Mouse (Mus musculus): ENCODE data around the gene Vcl.

Vcl gene

DNA sequence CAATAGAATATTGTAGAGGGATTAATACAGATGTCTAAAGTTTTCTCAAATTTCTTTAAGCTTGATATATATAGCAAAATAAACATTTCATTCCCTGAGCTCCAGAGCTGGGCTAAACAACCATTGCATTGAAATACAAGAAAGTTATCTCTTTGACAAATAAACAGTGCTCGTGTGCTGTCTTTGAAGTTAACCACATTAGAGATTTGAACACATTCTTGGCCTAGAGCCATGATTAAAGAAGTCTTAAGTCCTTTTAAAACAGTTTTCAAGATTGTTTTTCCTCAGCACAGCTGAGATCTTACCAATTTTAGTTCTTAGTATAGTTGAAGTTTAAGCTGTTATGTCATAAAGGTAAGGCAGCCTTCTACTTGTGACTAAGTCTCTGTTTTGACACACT, 135.1 kb downstream of the Vcl start:
- no peak for DNase-seq (ENCODE audit: low read depth, low spot score)

GRCm38 (mm10) chr14:21065490-21066162, 136.4 kb downstream of the Vcl start:
- DNase-seq (ENCODE audit: low read depth, low spot score) = peak; percentile 79

DNA sequence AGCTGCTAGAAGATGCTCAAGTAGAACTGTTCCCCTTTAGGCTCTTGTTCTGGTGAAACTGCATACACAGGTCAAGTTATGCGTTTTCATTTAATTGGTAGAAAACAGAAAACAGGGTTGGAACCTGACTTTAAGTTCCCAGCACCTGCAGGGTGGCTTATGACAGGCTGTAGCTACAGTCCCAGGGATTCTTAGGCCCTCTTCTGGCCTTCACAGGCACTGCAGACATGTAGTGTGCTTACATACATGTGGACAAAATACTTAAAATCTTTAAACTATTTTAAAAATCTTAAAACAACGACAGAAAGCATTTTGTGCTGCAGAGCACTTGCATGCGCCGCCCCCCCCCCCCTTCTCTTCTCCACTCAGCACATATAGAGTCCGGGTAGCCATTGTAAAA, 140.4 kb downstream of the Vcl start:
- no peak for DNase-seq (ENCODE audit: low read depth, low spot score)

DNA sequence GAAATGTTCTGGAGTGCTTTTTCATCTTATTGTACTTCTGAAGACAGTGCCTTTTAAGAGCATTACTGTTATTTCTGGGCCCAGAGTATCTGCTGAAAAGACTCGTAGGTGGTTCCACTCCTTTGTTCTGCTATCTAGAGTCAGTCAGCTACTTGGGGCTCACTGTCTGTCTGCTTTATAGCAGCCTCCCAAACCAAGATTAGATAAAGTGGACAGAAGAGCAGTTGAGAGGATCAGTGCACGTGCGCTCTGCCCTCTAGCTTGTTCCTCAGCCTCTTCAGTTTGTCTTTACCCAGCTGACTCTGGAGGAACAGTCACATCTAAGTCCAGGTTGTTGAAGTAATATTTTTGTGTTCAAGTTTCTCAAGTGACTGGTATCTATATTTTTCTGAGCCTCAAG, 144.8 kb downstream of the Vcl start:
- no peak for DNase-seq (ENCODE audit: low read depth, low spot score)

DNA sequence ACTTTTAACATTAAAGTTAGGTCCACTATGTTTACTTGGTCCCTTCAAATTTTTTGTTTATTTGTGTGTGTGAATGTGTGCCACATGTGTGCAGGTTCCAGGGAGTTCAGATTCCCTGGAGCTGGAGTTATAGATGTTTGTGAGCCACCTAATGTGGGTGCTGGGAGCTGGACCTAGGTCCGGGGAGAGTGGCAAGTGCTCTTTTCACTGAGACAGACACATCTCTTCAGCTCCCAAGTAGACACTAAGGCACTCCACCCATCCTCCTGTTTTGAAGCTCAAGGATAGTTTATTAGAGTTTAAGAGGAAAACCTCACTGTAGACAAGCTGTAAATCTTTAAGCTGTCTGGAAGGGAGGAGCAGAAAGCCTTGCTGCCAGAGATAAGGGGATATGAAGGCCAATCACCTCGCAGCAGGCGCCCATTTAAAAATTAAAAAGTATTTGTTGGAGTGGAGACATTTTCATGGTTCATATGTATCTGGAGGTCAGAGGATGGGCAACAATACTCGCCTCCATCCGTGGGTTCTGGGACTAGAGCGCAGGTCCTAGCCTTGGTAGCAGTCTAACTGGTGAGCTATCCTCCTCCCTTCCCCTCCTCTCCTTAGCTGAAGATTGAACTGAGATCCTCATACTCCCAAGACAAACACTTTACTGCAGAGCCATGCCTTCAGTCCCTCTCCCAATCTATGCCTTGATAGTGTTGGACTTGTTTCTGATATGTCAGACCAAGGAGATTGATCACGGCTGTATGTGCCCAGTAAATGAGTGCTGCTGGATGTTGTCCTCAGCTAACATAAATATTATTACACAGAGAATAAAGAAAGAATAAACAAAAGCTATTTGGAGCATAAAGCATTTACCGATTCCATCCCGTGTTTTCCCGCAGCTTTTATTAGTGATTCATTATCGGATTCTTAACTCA, 145.5 kb downstream of the Vcl start:
- DNase-seq (ENCODE audit: low read depth, low spot score) = no peak

DNA sequence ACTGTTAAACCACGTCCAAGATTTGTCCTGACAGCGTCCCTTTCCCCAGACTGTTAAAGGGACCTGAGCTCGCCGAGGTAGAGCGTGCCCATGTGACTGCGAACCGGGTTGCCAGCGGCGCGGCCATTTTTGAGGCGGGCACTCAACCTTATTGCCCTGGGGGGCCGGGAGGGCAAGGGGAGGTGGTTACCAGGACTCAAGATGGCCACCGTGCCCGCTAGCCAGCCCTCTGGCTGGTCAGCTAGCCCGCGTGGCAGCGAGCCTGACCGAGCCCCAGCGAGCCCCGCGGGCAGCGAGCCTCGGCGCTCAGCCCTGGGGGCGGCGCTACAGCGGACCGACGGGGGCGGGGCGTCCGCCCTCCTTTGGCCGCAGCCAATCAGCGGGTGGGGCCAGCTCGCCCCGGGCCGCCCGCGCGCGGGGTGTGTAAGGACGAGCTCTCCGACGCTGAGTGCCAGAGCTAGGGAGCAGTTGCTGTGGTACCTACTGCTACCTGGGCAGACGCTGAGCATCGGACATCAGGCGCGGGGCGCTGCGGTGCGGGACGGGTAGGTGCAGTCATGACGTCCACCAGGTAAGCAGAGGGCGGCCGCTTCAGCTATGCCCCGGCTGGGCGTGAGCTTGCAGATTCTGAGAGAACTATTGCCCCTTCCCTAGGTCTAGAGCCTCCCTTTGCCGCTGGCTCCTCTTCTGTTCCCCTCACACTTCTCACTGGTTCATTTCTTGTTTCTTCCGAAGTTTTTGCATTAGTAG, 146.7 kb downstream of the Vcl start:
- DNase-seq (ENCODE audit: low read depth, low spot score) = peak; percentile 95

DNA sequence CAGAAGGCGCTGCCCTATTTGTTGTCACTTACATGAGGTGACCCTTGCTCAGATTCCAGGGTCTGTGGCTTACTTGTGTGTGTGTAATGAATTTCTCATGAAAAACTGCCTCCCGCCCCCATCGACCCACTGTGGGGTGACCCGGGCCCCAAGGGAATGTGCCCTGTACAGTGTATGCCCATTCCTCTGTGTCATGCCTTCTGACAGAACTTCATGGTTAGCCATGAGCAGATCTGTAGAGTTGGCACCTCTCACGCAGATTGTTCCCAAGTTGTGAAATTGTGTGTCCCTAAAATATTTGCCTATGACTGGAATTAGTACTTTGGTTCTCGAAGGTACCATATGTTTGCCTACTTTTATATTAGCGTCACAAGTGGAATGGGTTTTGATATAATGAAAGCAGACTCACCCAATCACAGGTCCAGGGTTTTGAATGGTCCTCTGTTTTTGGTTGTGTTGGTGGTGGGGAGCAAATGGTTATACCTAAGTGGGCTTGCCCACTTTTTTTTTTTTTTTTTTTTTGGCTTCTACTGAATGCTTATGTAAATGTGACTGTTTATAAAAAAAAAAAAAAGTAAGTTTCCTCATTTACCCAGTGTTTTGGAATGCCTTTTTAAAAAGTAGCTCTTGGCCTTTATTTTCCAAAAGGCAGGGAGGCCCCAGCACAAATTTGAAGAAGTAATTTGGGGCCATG, 147.4 kb downstream of the Vcl start:
- peak; percentile 52 for DNase-seq (ENCODE audit: low read depth, low spot score)

DNA sequence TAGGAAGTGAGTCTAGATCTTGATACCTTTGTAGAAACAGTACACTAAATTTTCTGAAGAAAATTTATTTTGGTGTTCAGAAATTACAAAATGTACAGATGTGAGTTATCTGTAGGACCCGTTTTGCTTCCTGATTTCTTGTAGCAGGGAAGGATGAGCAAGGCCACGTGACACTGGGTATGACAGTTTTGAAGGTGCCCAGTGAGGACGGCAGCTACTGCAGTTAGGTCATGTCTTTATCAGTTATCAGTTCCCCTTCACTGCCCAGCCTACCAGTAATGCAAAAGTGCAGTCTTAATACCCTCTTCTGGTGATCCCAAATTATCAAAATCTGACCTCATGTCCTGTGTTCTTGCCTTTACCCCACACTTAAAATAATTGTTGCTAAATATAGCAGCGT, 148.7 kb downstream of the Vcl start:
- no peak for DNase-seq (ENCODE audit: low read depth, low spot score)

- DNase-seq (ENCODE audit: low read depth, low spot score) = no peak
These were observed 149.3 kb downstream of the Vcl start for GRCm38 (mm10) chr14:21078511-21078910.

DNA sequence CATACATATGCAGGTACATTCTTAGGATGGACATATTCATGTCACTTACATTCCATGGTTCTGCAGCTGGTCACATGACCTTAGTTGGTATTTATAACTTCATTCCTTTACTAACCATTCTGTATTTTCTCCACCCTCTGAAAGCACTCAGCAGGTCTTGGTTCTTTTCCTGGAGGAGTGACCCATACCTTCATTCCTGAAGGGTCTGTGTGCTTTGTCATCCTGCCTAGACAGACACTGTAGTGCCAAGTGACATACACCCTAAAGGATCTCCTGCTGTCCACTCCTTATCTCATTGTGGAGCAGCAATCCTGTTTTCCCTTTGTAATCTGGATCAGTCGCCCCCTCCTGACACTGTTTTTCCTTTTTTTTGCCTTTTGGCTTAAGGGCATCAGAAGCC, 153.6 kb downstream of the Vcl start:
- peak; percentile 60 for DNase-seq (ENCODE audit: low read depth, low spot score)

All from 3T3-L1 (cell line).